Mouse (Mus musculus) embryonic facial prominence, embryonic 11.5 days (tissue): ENCODE measurements around the gene Ppfia4. TPM values are rescaled to one million over a fixed set of nuclear protein-coding genes. Genes with fewer than 3 reads are reported as not detected.

Source experiments
- ATAC-seq: fragments of 200-750 bp; cut with Nextera tagmentation; replicated peaks from 2 replicates; pipeline ENCODE4 v1.8.0; 2017; ENCODE audit warnings: low read depth; ENCODE audit not compliant: insufficient number of reproducible peaks, low FRiP score, low TSS enrichment
- DNase-seq: peaks from one replicate; pipeline ENCODE4 v3.0.0-alpha.2; 2015; ENCODE audit warnings: low spot score
- H3K27ac ChIP-seq: fragments of 300-500 bp; sonication (generic); replicated peaks from 2 replicates; pipeline ENCODE4 v1.5.1; 2014; ENCODE audit warnings: mild to moderate bottlenecking, low read depth, low read length, control low read depth
- H3K27me3 ChIP-seq: fragments of 300-500 bp; sonication (generic); 2 replicates; pipeline ENCODE4 v1.6.1; 2014; ENCODE audit warnings: mild to moderate bottlenecking, low read length, moderate library complexity, mixed read lengths; ENCODE audit not compliant: control insufficient read depth, insufficient read depth
- H3K36me3 ChIP-seq: fragments of 300-500 bp; sonication (generic); replicated peaks from 2 replicates; pipeline ENCODE4 v1.6.1; 2014; ENCODE audit warnings: low read depth, mild to moderate bottlenecking, low read length, moderate library complexity, mixed read lengths; ENCODE audit not compliant: control insufficient read depth, insufficient read depth
- H3K4me1 ChIP-seq: fragments of 300-500 bp; sonication (generic); 2 replicates; pipeline ENCODE4 v1.6.1; 2014; ENCODE audit warnings: low read length, mixed read lengths; ENCODE audit not compliant: control insufficient read depth, insufficient read depth
- H3K4me2 ChIP-seq: fragments of 300-500 bp; sonication (generic); 2 replicates; pipeline ENCODE4 v1.6.1; 2014; ENCODE audit warnings: low read depth, mild to moderate bottlenecking, control low read depth, low read length, moderate library complexity
- H3K4me3 ChIP-seq: fragments of 300-500 bp; sonication (generic); 2 replicates; pipeline ENCODE4 v1.5.1; 2014; ENCODE audit warnings: low read depth, low read length, control low read depth
- H3K9ac ChIP-seq: fragments of 300-500 bp; sonication (generic); replicated peaks from 2 replicates; pipeline ENCODE4 v1.6.1; 2014; ENCODE audit warnings: mild to moderate bottlenecking, control low read depth, low read length
- H3K9me3 ChIP-seq: fragments of 300-500 bp; sonication (generic); replicated peaks from 2 replicates; pipeline ENCODE4 v1.6.1; 2016; ENCODE audit warnings: mild to moderate bottlenecking, low read length, inconsistent platforms, mixed read lengths; ENCODE audit not compliant: control insufficient read depth
- WGBS: fragments of 180-500 bp; shearing (Covaris S2); extraction: QIAGEN DNeasy Blood & Tissue Kit; methylation state at CpG from one replicate; pipeline ENCODE4 v1.1.7; 2014; 5-methylcytosine and 5-hydroxymethylcytosine counted together
- polyA plus RNA-seq: library from polyadenylated mRNA; unstranded; fragments of >200 nt; fragmentation: Nextera tagmentation; extraction: Ambion mirVana; gene quantifications from 2 replicates; pipeline ENCODE4 v1.2.1, GENCODE M21; 2014

The Ppfia4 gene
- 1.9 and 2.2 TPM in 2 replicates for polyA plus RNA-seq

DNA sequence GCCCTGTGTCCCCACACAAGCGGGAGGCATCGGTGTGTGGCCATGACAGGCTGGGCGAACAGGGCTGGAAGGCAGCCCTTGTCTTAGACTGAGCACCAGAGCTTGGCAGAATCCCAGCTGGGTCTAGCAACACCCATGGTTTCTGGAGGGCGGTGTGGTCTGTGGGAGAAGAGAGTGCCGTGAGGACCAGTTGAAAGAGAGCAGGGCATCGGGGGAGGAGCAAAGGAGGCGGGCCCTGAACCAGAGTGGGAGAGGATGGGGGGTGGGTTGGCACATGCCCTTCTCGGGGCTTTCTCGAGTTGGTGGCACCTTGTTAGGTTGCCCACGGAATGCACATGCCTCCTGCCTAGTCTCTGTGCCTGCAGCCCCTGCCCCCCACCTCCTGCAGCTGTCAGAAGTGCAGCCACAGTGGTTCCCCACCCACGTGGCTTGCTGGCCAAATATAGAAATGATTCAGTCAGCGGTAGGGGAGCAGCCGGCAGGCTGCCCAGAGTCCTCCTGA, at the start of gene Ppfia4:
Ppfia4 (minus strand) TSS at position 159 of the 502 bp plus-strand sequence.
- H3K27me3 ChIP-seq, result no peaks in the 10 kb centered on the region
- no peaks in the 10 kb centered on the region for H3K9me3 ChIP-seq
- H3K4me3 ChIP-seq, result no peak within 1 kb of the TSS
- H3K4me1 ChIP-seq, result no peaks in the 10 kb centered on the region
- H3K9ac ChIP-seq, result no peak within 1 kb of the TSS
- WGBS, result 67% methylated on average over 13 of the region's 13 CpGs
- no peaks in the 10 kb centered on the region for H3K36me3 ChIP-seq
- H3K4me2 ChIP-seq, result no peak within 1 kb of the TSS
- no peak within 1 kb of the TSS for H3K27ac ChIP-seq
- DNase-seq (no peak), ATAC-seq (0 out of 2 replicates have a peak, but pooled peaks have one; percentile 41)

DNA sequence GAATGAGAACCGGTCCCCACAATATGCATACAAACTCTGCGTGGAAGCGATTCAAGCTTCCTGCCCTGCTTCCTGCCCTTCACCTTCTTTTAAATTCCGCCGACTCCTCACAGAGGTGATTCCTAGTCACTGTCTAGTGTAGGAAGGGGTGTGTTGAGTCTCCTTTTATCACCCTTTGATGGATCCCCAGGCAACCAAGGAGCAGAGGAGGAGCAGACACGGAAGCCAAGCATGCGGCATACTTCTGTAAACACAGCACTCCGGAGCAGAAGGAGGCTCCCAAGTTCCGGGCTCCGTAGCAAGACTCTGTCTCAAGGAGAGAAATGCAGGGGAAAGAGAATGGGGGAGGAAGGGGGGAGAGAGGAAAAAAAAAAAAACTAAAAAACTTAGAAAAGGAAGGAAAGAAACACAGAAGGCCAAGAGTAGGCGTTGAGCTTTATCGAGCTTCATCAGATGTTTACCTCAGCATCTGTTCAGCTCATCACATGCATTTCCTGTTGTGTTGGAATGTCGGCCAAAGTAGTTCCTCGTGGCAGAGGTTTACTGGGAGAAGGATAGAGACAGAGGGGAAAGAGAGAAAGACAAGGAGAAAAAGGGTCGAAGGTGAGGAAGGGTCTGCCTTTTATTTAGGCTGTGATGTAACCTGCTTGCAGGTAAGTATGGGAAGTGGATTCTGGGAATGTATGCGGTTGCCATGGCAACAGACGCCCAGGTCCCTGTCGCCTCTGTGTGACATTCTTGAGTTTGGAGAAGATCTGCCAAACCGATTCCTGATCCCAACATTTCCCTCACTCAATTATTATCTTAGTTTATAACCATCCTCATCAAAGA, 49.3 kb upstream of the Ppfia4 start:
- peak; percentile 27 for DNase-seq
- Histone ChIP-seq H3K4me2 (peak overlapping the region; percentile 30), H3K4me1 (no peaks in the 10 kb centered on the region), H3K4me3 (peak overlapping the region; percentile 16), H3K36me3 (no peaks in the 10 kb centered on the region), H3K9ac (peak overlapping the region; percentile 46), H3K9me3 (no peaks in the 10 kb centered on the region), H3K27me3 (no peaks in the 10 kb centered on the region), H3K27ac (no peak overlapping the region)
- whole genome bisulfite sequencing, result 11% methylated on average over 19 of the region's 19 CpGs
- ATAC-seq, result no peak

DNA sequence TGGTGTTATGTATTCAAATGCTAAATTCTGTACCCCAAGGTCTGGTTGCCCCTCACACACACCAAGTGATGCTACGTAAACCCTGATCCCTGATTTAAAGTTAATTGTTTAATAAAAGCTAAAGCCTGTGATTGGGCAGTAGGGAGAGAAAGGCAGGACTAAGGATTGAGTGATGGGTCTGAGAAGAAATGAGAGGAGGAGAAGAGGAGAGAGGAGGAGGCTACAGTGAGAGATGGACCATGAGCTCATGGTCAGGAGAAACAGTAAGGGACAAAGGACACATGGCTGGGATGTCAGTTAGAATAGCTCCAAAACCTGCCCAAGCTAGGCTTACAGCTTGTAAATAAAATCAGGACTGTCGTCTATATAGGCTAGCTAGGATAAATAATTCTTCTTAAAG, 48.3 kb upstream of the Ppfia4 start:
- Histone ChIP-seq H3K4me1 (no peaks in the 10 kb centered on the region), H3K4me2 (no peak overlapping the region), H3K36me3 (no peaks in the 10 kb centered on the region)

DNA sequence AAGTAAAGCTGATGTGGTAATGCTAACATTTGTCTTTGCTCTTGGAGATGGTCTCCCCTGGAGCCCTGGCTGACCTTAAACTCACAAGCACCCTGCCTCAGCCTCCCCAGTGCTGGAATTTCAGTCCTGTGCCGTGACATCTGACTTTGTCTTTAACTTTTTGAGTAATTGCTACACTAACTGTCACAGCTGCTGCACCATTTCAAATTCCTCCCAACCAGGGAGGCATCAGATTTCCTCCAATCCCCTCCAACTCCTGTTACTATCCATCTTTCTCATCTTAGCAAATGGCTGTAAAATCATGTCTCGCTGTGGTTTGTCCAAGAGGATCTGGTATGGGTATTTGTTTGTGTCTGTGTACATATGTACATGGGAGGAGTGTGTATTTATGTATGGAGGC, 41.4 kb upstream of the Ppfia4 start:
- DNase-seq, result no peak
- Histone ChIP-seq H3K9ac (no peak overlapping the region), H3K27ac (no peak overlapping the region), H3K9me3 (no peaks in the 10 kb centered on the region), H3K27me3 (no peaks in the 10 kb centered on the region), H3K4me2 (no peak overlapping the region), H3K36me3 (no peaks in the 10 kb centered on the region), H3K4me3 (no peak overlapping the region), H3K4me1 (no peaks in the 10 kb centered on the region)
- WGBS, result 70% methylated on average over 2 of the region's 2 CpGs
- ATAC-seq, result no peak

More for the DNA sequence above, 48.3 kb upstream of the Ppfia4 start:
- H3K9ac ChIP-seq, result no peak overlapping the region
- H3K27me3 ChIP-seq, result no peaks in the 10 kb centered on the region
- DNase-seq (no peak), ATAC-seq (no peak)
- H3K27ac ChIP-seq, result no peak overlapping the region
- no peaks in the 10 kb centered on the region for H3K9me3 ChIP-seq
- no peak overlapping the region for H3K4me3 ChIP-seq
- WGBS, result 83% methylated on average over 2 of the region's 2 CpGs

DNA sequence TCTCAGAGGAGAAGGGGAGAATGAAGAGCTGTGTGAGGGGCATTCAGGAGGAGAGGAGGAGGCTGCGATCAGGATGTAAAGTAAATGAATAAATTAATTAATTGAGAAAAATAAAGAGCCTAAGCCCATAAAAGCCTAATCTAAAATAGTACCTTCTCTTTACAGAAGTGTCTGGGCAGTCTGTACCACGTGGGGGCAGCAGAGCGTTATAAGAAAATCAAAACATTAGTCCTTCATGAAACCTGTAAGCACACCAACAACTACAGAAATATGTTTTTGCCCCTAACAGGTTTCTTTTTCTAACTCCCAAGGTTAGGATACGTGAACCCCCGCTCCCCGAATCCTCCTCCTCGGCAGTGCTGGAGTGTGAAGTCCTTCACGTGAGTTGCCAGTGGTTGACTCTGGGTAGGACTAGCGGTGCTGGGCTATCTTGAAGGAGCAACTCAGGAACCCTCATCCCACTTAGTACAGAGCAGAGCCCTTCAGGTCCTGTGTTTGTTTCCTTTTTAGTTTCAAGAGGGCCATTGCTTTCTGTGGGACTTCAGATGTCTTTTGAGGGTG, 36.1 kb upstream of the Ppfia4 start:
- no peaks in the 10 kb centered on the region for H3K27me3 ChIP-seq
- no peak overlapping the region for H3K4me3 ChIP-seq
- no peaks in the 10 kb centered on the region for H3K4me1 ChIP-seq
- no peak overlapping the region for H3K9ac ChIP-seq
- 53% methylated on average over 9 of the region's 9 CpGs for WGBS
- DNase-seq (peak; percentile 69), ATAC-seq (no peak)
- H3K27ac ChIP-seq, result no peak overlapping the region
- H3K9me3 ChIP-seq, result no peaks in the 10 kb centered on the region
- no peaks in the 10 kb centered on the region for H3K36me3 ChIP-seq
- H3K4me2 ChIP-seq, result no peak overlapping the region

DNA sequence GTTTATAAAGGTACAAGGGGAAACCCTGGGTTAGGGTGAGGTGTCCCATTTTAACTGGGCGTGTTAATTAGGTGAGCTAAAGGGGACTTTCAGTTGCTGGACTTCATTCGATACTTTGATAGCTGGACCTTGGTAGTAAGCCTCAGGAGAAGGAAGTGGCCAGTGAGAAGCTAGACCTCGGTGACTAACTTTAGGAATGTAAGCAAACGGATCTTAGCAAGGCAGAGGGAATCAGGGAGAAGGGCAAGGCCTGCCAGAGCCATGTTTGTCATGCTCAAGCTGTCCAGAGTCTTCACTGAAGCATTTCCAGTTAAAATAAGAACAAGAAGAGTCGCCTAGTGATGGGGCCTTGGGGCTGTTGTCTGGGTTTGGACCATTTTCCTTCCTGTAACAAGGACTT, 32.8 kb upstream of the Ppfia4 start:
- DNase-seq (no peak), ATAC-seq (no peak)
- 61% methylated on average over 5 of the region's 5 CpGs for WGBS

DNA sequence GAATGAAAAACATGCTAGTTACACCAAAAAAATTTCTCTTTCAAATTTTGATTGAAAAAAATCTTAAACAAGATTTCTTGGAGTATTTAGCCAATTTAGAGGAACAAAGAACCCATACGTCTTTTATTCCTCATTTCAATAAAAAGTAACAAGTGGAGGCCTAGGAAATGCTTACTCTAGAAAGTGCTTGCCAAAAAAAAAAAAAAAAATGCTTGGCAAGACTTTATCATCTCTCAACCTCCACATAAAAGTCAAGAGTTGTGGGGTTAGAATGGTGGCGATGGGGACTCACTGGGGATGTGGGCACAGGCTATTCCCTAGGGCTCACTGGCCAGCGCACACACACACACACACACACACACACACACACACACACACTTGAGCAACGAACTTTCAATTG, 30.5 kb upstream of the Ppfia4 start:
- Histone ChIP-seq H3K4me2 (no peak overlapping the region), H3K4me3 (no peak overlapping the region), H3K9ac (no peak overlapping the region), H3K4me1 (no peaks in the 10 kb centered on the region; the same call in 1 of the 2 replicates), H3K9me3 (no peaks in the 10 kb centered on the region), H3K27me3 (no peaks in the 10 kb centered on the region), H3K27ac (no peak overlapping the region), H3K36me3 (no peaks in the 10 kb centered on the region)
- ATAC-seq, result no peak
- 77% methylated on average over 4 of the region's 4 CpGs for WGBS
- DNase-seq, result no peak

More for the DNA sequence above, 32.8 kb upstream of the Ppfia4 start:
- Histone ChIP-seq H3K4me2 (no peak overlapping the region), H3K4me3 (no peak overlapping the region), H3K9me3 (no peaks in the 10 kb centered on the region), H3K4me1 (no peaks in the 10 kb centered on the region; the same call in 1 of the 2 replicates), H3K27me3 (no peaks in the 10 kb centered on the region), H3K27ac (no peak overlapping the region), H3K9ac (no peak overlapping the region), H3K36me3 (no peaks in the 10 kb centered on the region)

DNA sequence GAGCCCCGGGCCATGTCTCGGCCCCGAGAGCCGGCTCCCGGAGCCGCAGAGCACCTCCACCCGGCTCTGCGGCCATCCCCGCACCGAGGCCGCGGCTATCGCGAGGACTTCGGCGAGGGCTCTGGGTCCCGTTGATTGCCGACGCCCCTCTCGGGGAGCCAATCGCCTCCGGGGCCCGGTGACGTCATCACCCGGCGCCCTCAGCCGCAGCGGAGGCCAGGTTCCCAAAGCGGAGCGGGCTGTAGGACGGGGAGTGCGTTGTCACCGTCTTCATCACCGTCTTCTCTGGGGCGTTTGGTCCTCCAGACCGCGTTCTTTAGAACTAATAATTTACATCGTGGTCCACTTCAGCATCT, 29.1 kb upstream of the Ppfia4 start, which contains the start of gene Tmem183a:
Tmem183a (minus strand) TSS at position 123 of the 356 bp plus-strand sequence.
- Histone ChIP-seq H3K9me3 (no peaks in the 10 kb centered on the region), H3K27me3 (no peaks in the 10 kb centered on the region), H3K4me3 (peak within 1 kb of the TSS; percentile 89), H3K4me1 (no peaks in the 10 kb centered on the region; the same call in 1 of the 2 replicates), H3K36me3 (no peaks in the 10 kb centered on the region; the same call in 1 of the 2 replicates), H3K4me2 (peak within 1 kb of the TSS; percentile 68), H3K27ac (peak within 1 kb of the TSS; percentile 65), H3K9ac (peak within 1 kb of the TSS; percentile 92)
- ATAC-seq, result peak; percentile 97
- under 1% methylated on average over 38 of the region's 38 CpGs for WGBS
- DNase-seq, result peak; percentile 97
